Mouse (Mus musculus) kidney, embryonic 16.5 days (tissue): Measurements from ENCODE around the gene Rps16. TPM values are rescaled to one million over a fixed set of nuclear protein-coding genes. Genes with fewer than 3 reads are reported as not detected.

Experiments
- ATAC-seq: fragments of 200-750 bp; cut with Nextera tagmentation; 2 replicates; pipeline ENCODE4 v1.8.0; 2017; ENCODE audit warnings: moderate TSS enrichment; ENCODE audit not compliant: low FRiP score, low TSS enrichment
- H3K27ac ChIP-seq: fragments of 300-500 bp; sonication (generic); 2 replicates; pipeline ENCODE4 v1.5.1; 2014; ENCODE audit warnings: low read length
- H3K27me3 ChIP-seq: fragments of 300-500 bp; sonication (generic); 2 replicates; pipeline ENCODE4 v1.6.1; 2014; ENCODE audit warnings: low read length, control low read depth, mixed read lengths; ENCODE audit not compliant: insufficient read depth
- H3K36me3 ChIP-seq: fragments of 300-500 bp; sonication (generic); 2 replicates; pipeline ENCODE4 v1.6.1; 2014; ENCODE audit warnings: low read length, control low read depth, mixed read lengths; ENCODE audit not compliant: insufficient read depth
- H3K4me1 ChIP-seq: fragments of 300-500 bp; sonication (generic); 2 replicates; pipeline ENCODE4 v1.6.1; 2014; ENCODE audit warnings: low read length, control low read depth, mixed read lengths; ENCODE audit not compliant: insufficient read depth
- H3K4me2 ChIP-seq: fragments of 300-500 bp; sonication (generic); replicated peaks from 2 replicates; pipeline ENCODE4 v1.6.1; 2014; ENCODE audit warnings: low read depth, low read length
- H3K4me3 ChIP-seq: fragments of 300-500 bp; sonication (generic); 2 replicates; pipeline ENCODE4 v1.5.1; 2014; ENCODE audit warnings: mild to moderate bottlenecking, low read length
- H3K9ac ChIP-seq: fragments of 300-500 bp; sonication (generic); replicated peaks from 2 replicates; pipeline ENCODE4 v1.6.1; 2014; ENCODE audit warnings: low read length
- H3K9me3 ChIP-seq: fragments of 300-500 bp; sonication (generic); 2 replicates; pipeline ENCODE4 v1.6.1; 2016; ENCODE audit warnings: low read length, control low read depth
- WGBS: fragments of 180-500 bp; shearing (Covaris S2); extraction: QIAGEN DNeasy Blood & Tissue Kit; methylation state at CpG from one replicate; pipeline ENCODE4 v1.1.7; 2014; 5-methylcytosine and 5-hydroxymethylcytosine counted together
- polyA plus RNA-seq: library from polyadenylated mRNA; unstranded; fragments of >200 nt; fragmentation: Nextera tagmentation; extraction: Ambion mirVana; gene quantifications from 2 replicates; pipeline ENCODE4 v1.2.1, GENCODE M21; 2015

The Rps16 gene
- polyA plus RNA-seq, 1 experiment from 2014 or later = 918 TPM

- Histone ChIP-seq H3K27ac (peak overlapping the region; percentile 98), H3K9me3 (no peaks in the 10 kb centered on the region), H3K36me3 (0 out of 2 replicates have a peak, but pooled peaks cover 7% of the 10 kb centered on the region), H3K27me3 (no peaks in the 10 kb centered on the region), H3K4me2 (peak overlapping the region; percentile 81), H3K4me1 (peaks cover 76% of the 10 kb centered on the region), H3K4me3 (peak overlapping the region; percentile 80), H3K9ac (peak overlapping the region; percentile 84)
- WGBS = 12% methylated on average over 32 of the region's 32 CpGs
- no peak for ATAC-seq
These were observed 27.7 kb downstream of the Rps16 start for GRCm38 (mm10) chr7:28378066-28378690.

GRCm38 (mm10) chr7:28378769-28379651 is 28.6 kb downstream of the Rps16 start:
- peak overlapping the region; percentile 81 for H3K4me2 ChIP-seq
- H3K9me3 ChIP-seq = no peaks in the 10 kb centered on the region
- peak; percentile 47 for ATAC-seq
- H3K4me1 ChIP-seq = peaks cover 73% of the 10 kb centered on the region
- no peaks in the 10 kb centered on the region for H3K27me3 ChIP-seq
- peak overlapping the region; percentile 98 for H3K27ac ChIP-seq
- H3K36me3 ChIP-seq = 0 out of 2 replicates have a peak, but pooled peaks cover 7% of the 10 kb centered on the region
- peak overlapping the region; percentile 80 for H3K4me3 ChIP-seq
- H3K9ac ChIP-seq = peak overlapping the region; percentile 84
- 1% methylated on average over 53 of the region's 53 CpGs for WGBS

- Histone ChIP-seq H3K27ac (peak within 1 kb of the TSS; percentile 100), H3K36me3 (peaks cover 10% of the 10 kb centered on the region; the same call in 1 of the 2 replicates), H3K27me3 (no peaks in the 10 kb centered on the region), H3K9me3 (no peaks in the 10 kb centered on the region), H3K4me1 (peaks cover 62% of the 10 kb centered on the region), H3K9ac (peak within 1 kb of the TSS; percentile 84), H3K4me2 (peak within 1 kb of the TSS; percentile 81), H3K4me3 (peak within 1 kb of the TSS; percentile 80)
- 51% methylated on average over 17 of the region's 17 CpGs for WGBS
- no peak for ATAC-seq
These were observed 30.0 kb downstream of the Rps16 start, which contains the start of gene Zfp36 for GRCm38 (mm10) chr7:28380237-28381016. Zfp36 (minus strand) TSS chr7:28380253.

GRCm38 (mm10) chr7:28381017-28381790 is 30.8 kb downstream of the Rps16 start:
- Histone ChIP-seq H3K4me1 (peaks cover 58% of the 10 kb centered on the region), H3K9ac (peak overlapping the region; percentile 82), H3K36me3 (peaks cover 13% of the 10 kb centered on the region; the same call in 1 of the 2 replicates), H3K9me3 (no peaks in the 10 kb centered on the region), H3K4me3 (peak overlapping the region; percentile 43), H3K27me3 (no peaks in the 10 kb centered on the region), H3K4me2 (peak overlapping the region; percentile 73), H3K27ac (peak overlapping the region; percentile 100)
- 8% methylated on average over 30 of the region's 30 CpGs for WGBS
- peak; percentile 31 for ATAC-seq

- H3K9ac ChIP-seq = peak overlapping the region; percentile 82
- no peaks in the 10 kb centered on the region for H3K9me3 ChIP-seq
- WGBS = 0% methylated on average over 20 of the region's 20 CpGs
- peak overlapping the region; percentile 43 for H3K4me3 ChIP-seq
- peak overlapping the region; percentile 73 for H3K4me2 ChIP-seq
- H3K27me3 ChIP-seq = no peaks in the 10 kb centered on the region
- ATAC-seq = peak; percentile 71
- H3K36me3 ChIP-seq = peaks cover 13% of the 10 kb centered on the region; the same call in 1 of the 2 replicates
- H3K4me1 ChIP-seq = peaks cover 57% of the 10 kb centered on the region
- peak overlapping the region; percentile 100 for H3K27ac ChIP-seq
These were observed 31.5 kb downstream of the Rps16 start for GRCm38 (mm10) chr7:28381938-28382337.

GRCm38 (mm10) chr7:28382347-28382951 is 32.0 kb downstream of the Rps16 start:
- Histone ChIP-seq H3K4me2 (peak overlapping the region; percentile 73), H3K9me3 (no peaks in the 10 kb centered on the region), H3K9ac (peak overlapping the region; percentile 62), H3K4me1 (peaks cover 52% of the 10 kb centered on the region), H3K4me3 (peak overlapping the region; percentile 43; the same call in 1 of the 2 replicates), H3K27ac (peak overlapping the region; percentile 100), H3K36me3 (peaks cover 14% of the 10 kb centered on the region; the same call in 1 of the 2 replicates), H3K27me3 (no peaks in the 10 kb centered on the region)
- peak; percentile 7 for ATAC-seq
- WGBS = 43% methylated on average over 9 of the region's 12 CpGs

GRCm38 (mm10) chr7:28382981-28383396 is 32.5 kb downstream of the Rps16 start:
- Histone ChIP-seq H3K27ac (peak overlapping the region; percentile 100), H3K27me3 (no peaks in the 10 kb centered on the region), H3K4me2 (peak overlapping the region; percentile 73), H3K9ac (peak overlapping the region; percentile 62), H3K4me1 (peaks cover 47% of the 10 kb centered on the region), H3K4me3 (no peak overlapping the region), H3K36me3 (peaks cover 11% of the 10 kb centered on the region; the same call in 1 of the 2 replicates), H3K9me3 (no peaks in the 10 kb centered on the region)
- 42% methylated on average over 11 of the region's 11 CpGs for WGBS
- ATAC-seq = no peak

GRCm38 (mm10) chr7:28383606-28384005 is 33.2 kb downstream of the Rps16 start:
- Histone ChIP-seq H3K9me3 (no peaks in the 10 kb centered on the region), H3K4me2 (no peak overlapping the region), H3K27ac (peak overlapping the region; percentile 100; the same call in 1 of the 2 replicates), H3K4me1 (peaks cover 44% of the 10 kb centered on the region), H3K27me3 (no peaks in the 10 kb centered on the region), H3K36me3 (peaks cover 13% of the 10 kb centered on the region; the same call in 1 of the 2 replicates), H3K9ac (no peak overlapping the region), H3K4me3 (no peak overlapping the region)
- 80% methylated on average over 4 of the region's 4 CpGs for WGBS
- no peak for ATAC-seq
